Mouse (Mus musculus) heart, adult 2 months (tissue): ENCODE data around the gene Itga4. TPM values are rescaled to one million over a fixed set of nuclear protein-coding genes. Genes with fewer than 3 reads are reported as not detected.

ENCODE experiments used
- DNase-seq, 2 experiments: peaks; one replicate each; pipeline ENCODE4 v3.0.0; 2021
- H3K27ac ChIP-seq: fragments of 200-600 bp; 2 replicates; pipeline ENCODE4 v1.8.1; 2022
- H3K27me3 ChIP-seq: fragments of 200-500 bp; 2 replicates; pipeline ENCODE4 v1.6.1; 2012; ENCODE audit warnings: mild to moderate bottlenecking, low read length, inconsistent platforms, mixed read lengths; ENCODE audit not compliant: control insufficient read depth, insufficient read depth
- H3K36me3 ChIP-seq: fragments of 200-500 bp; 2 replicates; pipeline ENCODE4 v1.6.1; 2012; ENCODE audit warnings: low read length, inconsistent platforms; ENCODE audit not compliant: control insufficient read depth, insufficient read depth
- H3K4me1 ChIP-seq: fragments of 200-500 bp; 2 replicates; pipeline ENCODE4 v1.6.1; 2011; ENCODE audit warnings: low read length; ENCODE audit not compliant: control insufficient read depth, insufficient read depth
- H3K4me3 ChIP-seq: fragments of 200-600 bp; 2 replicates; pipeline ENCODE4 v1.8.1; 2022
- H3K79me2 ChIP-seq: fragments of 200-500 bp; replicated peaks from 2 replicates; pipeline ENCODE4 v1.6.1; 2012; ENCODE audit warnings: mild to moderate bottlenecking, inconsistent platforms, low read length, moderate library complexity, mixed read lengths; ENCODE audit not compliant: control insufficient read depth, insufficient read depth
- H3K9ac ChIP-seq: fragments of 200-500 bp; 2 replicates; pipeline ENCODE4 v1.6.1; 2012; ENCODE audit warnings: low read depth, mild to moderate bottlenecking, control low read depth, inconsistent platforms, low read length, mixed read lengths
- CTCF ChIP-seq: fragments of 200-600 bp; IDR thresholded peaks from 2 replicates; pipeline ENCODE4 v1.8.1; 2022; ENCODE audit warnings: antibody characterized with exemption, mild to moderate bottlenecking, moderate library complexity
- EP300 ChIP-seq: fragments of 200-500 bp; IDR thresholded peaks from 2 replicates; pipeline ENCODE4 v1.6.1; 2011; ENCODE audit warnings: low read depth, low read length, control low read depth; ENCODE audit not compliant: insufficient read depth
- POLR2A ChIP-seq: fragments of 200-500 bp; IDR thresholded peaks from 2 replicates; pipeline ENCODE4 v1.6.1; 2011; ENCODE audit warnings: mild to moderate bottlenecking, low read depth, low read length, control low read depth; ENCODE audit not compliant: insufficient read depth
- WGBS: fragments of 180-500 bp; shearing (Covaris S2); methylation state at CpG from one replicate; pipeline ENCODE4 v1.1.7; 2018; 5-methylcytosine and 5-hydroxymethylcytosine counted together
- intact Hi-C: fragments of 180-260 bp; cut with DNase I; formaldehyde crosslinking; loops from one replicate; pipeline ENCODE4 v1.15.1; 2025
- polyA plus RNA-seq: library from polyadenylated mRNA; depleted of rRNA; stranded (reverse); fragments of >200 nt; gene quantifications from 2 replicates; pipeline ENCODE4 v1.2.3, GENCODE M21; 2012
- total RNA-seq, 2 experiments: library from RNA; stranded (reverse); gene quantifications; 2 replicates each; pipeline ENCODE4 v1.2.3; 2021

The Itga4 gene
- total and polyA plus RNA-seq, 3 experiments, result 1.7 to 2.7 (median 1.8) TPM

DNA sequence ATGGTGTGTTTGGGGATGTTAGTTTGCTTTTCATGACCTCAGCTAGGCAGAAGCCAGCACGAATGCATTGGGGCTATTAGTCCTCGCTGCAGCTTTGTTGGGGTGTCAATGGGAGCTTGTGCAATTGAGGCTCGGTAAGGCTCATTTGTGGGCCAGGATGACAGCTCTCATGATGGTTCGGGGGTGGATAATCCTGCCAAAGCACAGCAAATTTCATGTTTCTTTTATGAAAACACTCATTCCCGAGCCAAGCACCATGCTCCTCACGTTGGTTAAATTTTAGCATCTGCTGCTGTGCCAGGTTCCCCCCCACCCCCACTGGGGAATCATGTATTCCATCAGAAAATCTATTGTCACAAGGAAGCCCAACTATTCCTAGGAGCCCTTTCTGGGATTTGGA, 37.2 kb downstream of the Itga4 start:
- H3K36me3 ChIP-seq, result no peaks in the 10 kb centered on the region
- H3K79me2 ChIP-seq, result no peaks in the 10 kb centered on the region
- no peak for DNase-seq
- WGBS, result 79% methylated on average over 6 of the region's 6 CpGs
- intact Hi-C loops, result no loop called here
- H3K27ac ChIP-seq, result no peak overlapping the region
- TF ChIP-seq POLR2A (no peak), EP300 (no peak)
- H3K4me3 ChIP-seq, result no peak overlapping the region
- no peaks in the 10 kb centered on the region for H3K27me3 ChIP-seq
- H3K9ac ChIP-seq, result no peak overlapping the region
- H3K4me1 ChIP-seq, result no peaks in the 10 kb centered on the region

GRCm38 (mm10) chr2:79302398-79302797, 47.2 kb downstream of the Itga4 start:
- no peak for DNase-seq
- Histone ChIP-seq H3K4me1 (no peaks in the 10 kb centered on the region), H3K79me2 (no peaks in the 10 kb centered on the region), H3K36me3 (no peaks in the 10 kb centered on the region), H3K27ac (no peak overlapping the region), H3K27me3 (no peaks in the 10 kb centered on the region), H3K9ac (no peak overlapping the region), H3K4me3 (no peak overlapping the region)
- intact Hi-C loops, result no loop called here
- TF ChIP-seq CTCF (no peak), EP300 (no peak), POLR2A (no peak)

- H3K4me3 ChIP-seq, result no peak overlapping the region
- H3K27me3 ChIP-seq, result no peaks in the 10 kb centered on the region
- 79% methylated on average over 4 of the region's 4 CpGs for WGBS
- DNase-seq, result no peak
- intact Hi-C loops, result no loop called here
- H3K4me1 ChIP-seq, result no peaks in the 10 kb centered on the region
- no peaks in the 10 kb centered on the region for H3K79me2 ChIP-seq
- H3K27ac ChIP-seq, result no peak overlapping the region
- no peak overlapping the region for H3K9ac ChIP-seq
- H3K36me3 ChIP-seq, result no peaks in the 10 kb centered on the region
- no peak for TF ChIP-seq EP300
- no peak for TF ChIP-seq POLR2A
- no peak for TF ChIP-seq CTCF
Measured at GRCm38 (mm10) chr2:79307549-79307948, 52.3 kb downstream of the Itga4 start.

DNA sequence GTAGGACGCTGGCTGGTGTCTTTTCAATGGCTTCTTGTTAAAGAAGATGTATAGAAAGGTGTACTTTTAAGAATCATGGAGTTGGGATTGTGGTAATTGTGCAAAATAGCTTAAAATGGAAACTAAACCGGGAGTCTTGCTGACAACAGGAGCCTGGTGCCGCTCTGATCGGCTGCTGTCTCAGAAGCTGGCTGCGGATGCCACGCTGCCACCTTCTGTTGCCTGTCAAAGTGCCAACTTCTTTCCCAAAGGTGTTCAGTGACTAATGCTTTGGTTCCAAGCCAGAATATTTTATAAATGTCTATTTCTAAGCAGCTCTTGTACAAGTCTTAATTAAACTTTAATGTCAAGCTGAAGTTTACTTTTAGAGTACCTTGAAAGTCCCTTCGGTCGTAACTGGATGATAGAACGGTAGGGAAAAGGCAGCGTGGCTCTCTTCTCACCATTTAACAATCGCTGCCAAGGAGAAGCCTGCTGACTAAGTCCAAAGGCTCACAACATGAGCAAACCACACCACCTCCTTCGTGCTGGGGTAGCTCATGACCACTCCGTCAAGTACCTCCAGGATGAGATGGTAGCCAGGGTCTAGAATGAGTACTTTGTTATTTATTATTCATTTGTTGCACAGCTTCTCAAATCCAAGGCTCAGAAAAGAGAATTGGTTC, 54.4 kb downstream of the Itga4 start:
- WGBS, result 78% methylated on average over 13 of the region's 13 CpGs
- H3K27ac ChIP-seq, result no peak overlapping the region
- H3K4me3 ChIP-seq, result no peak overlapping the region
- H3K36me3 ChIP-seq, result no peaks in the 10 kb centered on the region
- H3K4me1 ChIP-seq, result no peaks in the 10 kb centered on the region
- DNase-seq, result no peak
- intact Hi-C loops, result no loop called here
- H3K9ac ChIP-seq, result no peak overlapping the region
- H3K79me2 ChIP-seq, result no peaks in the 10 kb centered on the region
- TF ChIP-seq CTCF (no peak), POLR2A (no peak), EP300 (no peak)
- no peaks in the 10 kb centered on the region for H3K27me3 ChIP-seq

DNA sequence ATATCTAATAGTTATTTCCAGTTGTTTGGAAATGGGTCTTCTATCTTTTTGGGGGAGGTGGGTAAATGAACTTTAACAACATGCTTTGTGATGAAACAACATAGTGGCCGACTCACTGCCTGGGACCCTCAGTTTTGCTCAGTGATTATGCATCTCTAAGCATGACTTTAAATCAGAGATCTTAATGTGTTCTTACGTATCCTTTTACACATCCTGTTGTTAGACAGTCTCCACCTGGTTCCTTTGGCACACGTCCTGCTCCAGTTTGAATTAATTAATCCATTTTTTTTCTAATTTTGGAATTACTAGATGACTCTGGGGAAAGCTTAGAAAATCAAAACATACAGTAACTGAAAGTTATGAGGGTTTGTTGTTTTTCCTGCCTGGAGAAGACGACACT, 57.3 kb downstream of the Itga4 start:
- no peak for DNase-seq
- intact Hi-C loops, result no loop called here
- Histone ChIP-seq H3K9ac (no peak overlapping the region), H3K27ac (no peak overlapping the region), H3K4me3 (no peak overlapping the region), H3K27me3 (no peaks in the 10 kb centered on the region), H3K79me2 (no peaks in the 10 kb centered on the region), H3K36me3 (no peaks in the 10 kb centered on the region), H3K4me1 (no peaks in the 10 kb centered on the region)
- TF ChIP-seq CTCF (no peak), EP300 (no peak), POLR2A (no peak)
- 54% methylated on average over 4 of the region's 4 CpGs for WGBS

- DNase-seq, result no peak
- no peaks in the 10 kb centered on the region for H3K27me3 ChIP-seq
- intact Hi-C loops, result no loop called here
- 80% methylated on average over 4 of the region's 4 CpGs for WGBS
- H3K36me3 ChIP-seq, result no peaks in the 10 kb centered on the region
- H3K4me1 ChIP-seq, result no peaks in the 10 kb centered on the region
- no peaks in the 10 kb centered on the region for H3K79me2 ChIP-seq
- no peak for TF ChIP-seq POLR2A
- no peak for TF ChIP-seq EP300
- TF ChIP-seq CTCF, result no peak
- no peak overlapping the region for H3K4me3 ChIP-seq
- H3K27ac ChIP-seq, result no peak overlapping the region
- no peak overlapping the region for H3K9ac ChIP-seq
Measured at GRCm38 (mm10) chr2:79315108-79315507, 59.9 kb downstream of the Itga4 start.
